Mouse (Mus musculus): ENCODE measurements around the gene Sec24a. TPM values are rescaled to one million over a fixed set of nuclear protein-coding genes. Genes with fewer than 3 reads are reported as not detected.
"Not testable (repeated sequence)": the region's sequence is repeated elsewhere in the genome, so short reads cannot be mapped to it uniquely, and the experiment has no call there.

The Sec24a gene
- polyA plus RNA-seq, 1 experiment from 2014 or later, result 17.0 TPM

- Histone ChIP-seq H3K27me3 (no peaks in the 10 kb centered on the region), H3K4me2 (no peak overlapping the region), H3K4me3 (no peak overlapping the region), H3K36me3 (no peaks in the 10 kb centered on the region), H3K27ac (no peak overlapping the region), H3K4me1 (peaks cover 17% of the 10 kb centered on the region), H3K9me3 (no peaks in the 10 kb centered on the region), H3K9ac (no peak overlapping the region)
- 57% methylated on average over 6 of the region's 6 CpGs for WGBS
- ATAC-seq (ENCODE audit: insufficient number of reproducible peaks, low FRiP score, low TSS enrichment, low read depth), result no peak
These were observed 85.6 kb downstream of the Sec24a start for GRCm38 (mm10) chr11:51677737-51678418.

DNA sequence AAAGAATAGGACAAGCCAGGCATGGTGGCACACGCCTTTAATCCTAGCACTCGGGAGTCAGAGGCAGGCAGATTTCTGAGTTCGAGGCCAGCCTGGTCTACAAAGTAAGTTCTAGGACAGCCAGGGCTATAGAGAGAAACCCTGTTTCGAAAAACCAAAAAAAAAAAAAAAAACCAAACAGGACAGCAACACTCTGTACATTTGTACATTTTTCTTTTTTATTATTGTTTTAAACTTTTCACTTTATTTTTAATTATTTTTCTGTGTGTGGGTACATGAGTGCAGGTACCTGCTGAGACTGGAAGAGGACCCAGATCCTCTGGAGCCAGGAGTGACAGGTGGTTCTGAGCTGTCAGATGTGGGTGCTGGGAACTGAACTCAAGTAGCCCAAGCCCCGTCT, 88.0 kb downstream of the Sec24a start:
- Histone ChIP-seq H3K27ac (no peak overlapping the region), H3K4me2 (no peak overlapping the region), H3K9ac (no peak overlapping the region), H3K9me3 (no peaks in the 10 kb centered on the region), H3K27me3 (no peaks in the 10 kb centered on the region), H3K4me1 (peaks cover 13% of the 10 kb centered on the region; the same call in 1 of the 2 replicates), H3K36me3 (no peaks in the 10 kb centered on the region), H3K4me3 (no peak overlapping the region)
- WGBS, result 76% methylated on average over 5 of the region's 5 CpGs
- ATAC-seq (ENCODE audit: insufficient number of reproducible peaks, low FRiP score, low TSS enrichment, low read depth), result no peak

DNA sequence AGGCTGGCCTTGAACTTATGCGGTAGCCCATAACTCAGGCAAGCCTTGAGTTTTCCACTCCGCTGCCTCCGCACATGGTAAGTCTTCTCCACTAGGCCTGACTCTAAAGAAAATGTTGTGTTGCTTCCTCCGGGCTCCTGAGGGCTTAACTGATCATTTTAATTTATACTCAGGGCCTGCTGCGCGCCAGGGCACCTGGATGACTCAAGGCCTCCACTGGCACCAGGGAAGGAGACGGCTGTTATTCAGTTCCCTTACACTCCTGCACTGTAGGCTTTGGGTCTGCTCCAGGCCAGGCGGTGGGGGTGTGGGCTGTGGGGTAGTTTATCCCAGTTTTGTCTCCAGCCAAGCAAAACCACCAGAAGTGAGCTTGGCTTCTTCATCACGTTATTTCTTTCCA, 90.1 kb downstream of the Sec24a start:
- Histone ChIP-seq H3K4me3 (no peak overlapping the region), H3K27ac (peak overlapping the region; percentile 65), H3K9me3 (no peaks in the 10 kb centered on the region), H3K36me3 (no peaks in the 10 kb centered on the region), H3K4me1 (peaks cover 13% of the 10 kb centered on the region; the same call in 1 of the 2 replicates), H3K27me3 (no peaks in the 10 kb centered on the region), H3K4me2 (no peak overlapping the region), H3K9ac (no peak overlapping the region)
- ATAC-seq (ENCODE audit: insufficient number of reproducible peaks, low FRiP score, low TSS enrichment, low read depth), result peak; percentile 87
- WGBS, result 44% methylated on average over 9 of the region's 9 CpGs

- 63% methylated on average over 2 of the region's 2 CpGs for WGBS
- Histone ChIP-seq H3K27me3 (no peaks in the 10 kb centered on the region), H3K36me3 (no peaks in the 10 kb centered on the region), H3K4me2 (no peak overlapping the region), H3K4me1 (peaks cover 13% of the 10 kb centered on the region; the same call in 1 of the 2 replicates), H3K4me3 (no peak overlapping the region), H3K9me3 (no peaks in the 10 kb centered on the region), H3K27ac (no peak overlapping the region), H3K9ac (no peak overlapping the region)
- ATAC-seq (ENCODE audit: insufficient number of reproducible peaks, low FRiP score, low TSS enrichment, low read depth), result no peak
These were observed 92.1 kb downstream of the Sec24a start for GRCm38 (mm10) chr11:51671376-51671775.

DNA sequence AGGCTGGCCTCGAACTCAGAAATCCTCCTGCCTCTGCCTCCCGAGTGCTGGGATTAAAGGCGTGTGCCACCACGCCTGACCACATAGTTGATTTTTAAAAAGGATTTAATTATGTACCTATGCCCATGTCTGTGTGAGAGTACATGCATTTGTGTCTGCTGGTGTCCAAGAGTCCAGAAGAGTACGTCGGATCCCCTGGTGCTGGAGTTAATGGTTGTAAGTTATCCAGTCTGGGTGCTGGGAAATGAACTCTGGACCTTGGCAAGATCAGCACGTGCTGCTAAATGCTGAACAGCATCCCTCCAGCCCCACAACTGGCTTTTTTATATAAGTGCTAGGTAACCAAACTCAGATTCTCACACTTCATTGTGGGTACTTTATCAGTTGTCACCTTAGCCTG, 92.6 kb downstream of the Sec24a start:
- Histone ChIP-seq H3K9ac (no peak overlapping the region), H3K9me3 (no peaks in the 10 kb centered on the region), H3K36me3 (no peaks in the 10 kb centered on the region), H3K27me3 (no peaks in the 10 kb centered on the region), H3K4me1 (peaks cover 13% of the 10 kb centered on the region; the same call in 1 of the 2 replicates), H3K4me2 (no peak overlapping the region), H3K4me3 (no peak overlapping the region), H3K27ac (no peak overlapping the region)
- no peak for ATAC-seq (ENCODE audit: insufficient number of reproducible peaks, low FRiP score, low TSS enrichment, low read depth)
- WGBS, result 90% methylated on average over 7 of the region's 7 CpGs

DNA sequence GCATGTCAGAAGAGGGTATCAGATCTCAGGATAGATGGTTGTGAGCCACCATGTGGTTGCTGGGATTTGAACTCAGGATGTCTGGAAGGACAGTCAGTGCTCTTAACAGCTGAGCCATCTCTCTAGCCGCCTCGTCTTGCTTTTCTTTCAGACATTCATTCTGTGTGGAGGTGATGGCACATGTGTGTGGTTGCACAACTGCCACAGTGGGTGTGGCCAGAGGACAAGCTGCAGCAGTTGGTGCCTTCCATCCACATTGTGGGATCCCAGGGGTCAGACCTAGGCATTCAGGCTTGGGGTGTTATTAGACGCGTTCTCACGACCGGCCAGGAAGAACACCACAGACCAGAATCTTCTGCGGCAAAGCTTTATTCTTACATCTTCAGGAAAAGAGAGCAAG, 98.7 kb downstream of the Sec24a start:
- not testable (repeated sequence) for H3K27ac ChIP-seq
- WGBS, result 92% methylated on average over 7 of the region's 7 CpGs

GRCm38 (mm10) chr11:51662632-51663031, 100.8 kb downstream of the Sec24a start:
- Histone ChIP-seq H3K4me3 (no peak overlapping the region), H3K4me1 (peaks cover 16% of the 10 kb centered on the region), H3K4me2 (no peak overlapping the region), H3K27ac (no peak overlapping the region), H3K9ac (no peak overlapping the region), H3K27me3 (no peaks in the 10 kb centered on the region), H3K36me3 (no peaks in the 10 kb centered on the region), H3K9me3 (no peaks in the 10 kb centered on the region)
- 80% methylated on average over 7 of the region's 7 CpGs for WGBS
- ATAC-seq (ENCODE audit: insufficient number of reproducible peaks, low FRiP score, low TSS enrichment, low read depth), result no peak

More for the DNA sequence above, 98.7 kb downstream of the Sec24a start:
- H3K4me2 ChIP-seq; H3K36me3 ChIP-seq; H3K9me3 ChIP-seq; H3K4me3 ChIP-seq; ATAC-seq (ENCODE audit: insufficient number of reproducible peaks, low FRiP score, low TSS enrichment, low read depth); H3K9ac ChIP-seq; H3K27me3 ChIP-seq; H3K4me1 ChIP-seq: not testable (repeated sequence)

GRCm38 (mm10) chr11:51661867-51662365, 101.5 kb downstream of the Sec24a start:
- Histone ChIP-seq H3K9ac (no peak overlapping the region), H3K4me3 (no peak overlapping the region), H3K27me3 (no peaks in the 10 kb centered on the region), H3K4me1 (peaks cover 21% of the 10 kb centered on the region), H3K4me2 (no peak overlapping the region), H3K9me3 (no peaks in the 10 kb centered on the region), H3K36me3 (no peaks in the 10 kb centered on the region), H3K27ac (no peak overlapping the region)
- ATAC-seq (ENCODE audit: insufficient number of reproducible peaks, low FRiP score, low TSS enrichment, low read depth), result no peak
- 75% methylated on average over 16 of the region's 16 CpGs for WGBS

DNA sequence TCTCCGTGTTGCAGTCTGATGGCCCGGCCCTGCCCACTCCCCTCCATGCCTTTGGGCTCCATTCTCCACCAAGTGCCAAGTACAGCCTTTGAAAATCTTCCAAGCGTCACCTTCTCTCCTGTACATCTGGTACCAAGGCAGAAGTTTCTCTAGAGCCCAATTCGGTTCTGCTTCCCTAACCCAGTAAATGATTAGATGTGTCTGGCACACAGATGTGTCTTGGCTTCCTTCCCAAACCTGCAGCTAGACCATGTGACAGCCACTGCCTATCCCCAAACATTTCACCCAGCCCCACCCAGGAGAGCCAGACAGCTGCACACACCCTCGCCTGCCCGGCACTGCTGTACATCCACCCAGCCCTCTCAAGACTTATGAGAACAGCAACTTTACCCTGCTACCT, 104.7 kb downstream of the Sec24a start:
- no peaks in the 10 kb centered on the region for H3K27me3 ChIP-seq
- peaks cover 11% of the 10 kb centered on the region; the same call in 1 of the 2 replicates for H3K36me3 ChIP-seq
- no peak overlapping the region for H3K4me3 ChIP-seq
- no peaks in the 10 kb centered on the region for H3K9me3 ChIP-seq
- H3K27ac ChIP-seq, result peak overlapping the region; percentile 74
- H3K9ac ChIP-seq, result no peak overlapping the region
- peaks cover 22% of the 10 kb centered on the region for H3K4me1 ChIP-seq
- H3K4me2 ChIP-seq, result no peak overlapping the region; the same call in 1 of the 2 replicates
- ATAC-seq (ENCODE audit: insufficient number of reproducible peaks, low FRiP score, low TSS enrichment, low read depth), result peak; percentile 79
- 9% methylated on average over 6 of the region's 6 CpGs for WGBS

- H3K9me3 ChIP-seq, result no peaks in the 10 kb centered on the region
- no peak for ATAC-seq (ENCODE audit: insufficient number of reproducible peaks, low FRiP score, low TSS enrichment, low read depth)
- peaks cover 11% of the 10 kb centered on the region; the same call in 1 of the 2 replicates for H3K36me3 ChIP-seq
- no peaks in the 10 kb centered on the region for H3K27me3 ChIP-seq
- no peak overlapping the region for H3K4me3 ChIP-seq
- 20% methylated on average over 7 of the region's 7 CpGs for WGBS
- H3K4me1 ChIP-seq, result peaks cover 22% of the 10 kb centered on the region
- H3K4me2 ChIP-seq, result no peak overlapping the region; the same call in 1 of the 2 replicates
- peak overlapping the region; percentile 67 for H3K27ac ChIP-seq
- H3K9ac ChIP-seq, result no peak overlapping the region
These were observed 105.1 kb downstream of the Sec24a start for GRCm38 (mm10) chr11:51658291-51658690.

DNA sequence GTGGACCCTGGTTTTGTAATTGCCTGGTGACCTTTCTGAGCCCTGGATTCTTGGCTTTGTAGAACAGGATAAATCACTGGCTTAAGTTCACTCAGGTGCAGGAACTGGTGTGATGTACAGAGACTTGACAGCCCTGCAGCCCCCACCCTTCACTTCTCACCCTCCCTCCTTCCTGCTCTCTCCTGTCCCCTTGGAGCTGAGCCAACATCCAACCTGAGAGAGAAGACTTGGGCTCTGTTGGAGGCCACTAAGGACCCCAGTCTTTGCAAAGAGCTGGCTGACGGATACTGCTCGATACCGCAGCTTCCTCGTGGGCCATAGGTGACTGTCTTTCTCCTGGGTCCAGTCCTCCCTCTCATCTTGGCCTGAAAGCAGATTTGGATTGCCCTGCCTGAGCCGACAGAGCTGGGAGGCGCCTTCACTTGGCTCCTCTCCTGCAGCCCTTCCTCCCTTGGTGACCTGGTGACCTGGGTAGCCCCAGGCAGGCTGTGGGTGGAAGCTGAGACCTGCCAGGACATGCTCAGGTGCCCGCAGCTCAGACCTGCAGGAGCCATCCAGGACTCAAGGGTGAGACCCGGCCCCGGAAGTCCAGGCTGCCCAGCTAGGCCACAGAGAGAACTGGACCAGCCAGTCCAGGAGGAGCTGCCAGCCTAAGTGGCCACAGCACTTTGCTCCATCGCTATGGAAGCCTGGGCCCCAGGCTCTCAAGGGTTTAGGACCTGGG, 106.5 kb downstream of the Sec24a start:
- Histone ChIP-seq H3K9ac (no peak overlapping the region), H3K4me1 (peaks cover 22% of the 10 kb centered on the region), H3K36me3 (peaks cover 11% of the 10 kb centered on the region; the same call in 1 of the 2 replicates), H3K27ac (no peak overlapping the region), H3K9me3 (no peaks in the 10 kb centered on the region), H3K4me3 (no peak overlapping the region), H3K4me2 (no peak overlapping the region), H3K27me3 (no peaks in the 10 kb centered on the region)
- ATAC-seq (ENCODE audit: insufficient number of reproducible peaks, low FRiP score, low TSS enrichment, low read depth), result no peak
- 71% methylated on average over 10 of the region's 10 CpGs for WGBS

DNA sequence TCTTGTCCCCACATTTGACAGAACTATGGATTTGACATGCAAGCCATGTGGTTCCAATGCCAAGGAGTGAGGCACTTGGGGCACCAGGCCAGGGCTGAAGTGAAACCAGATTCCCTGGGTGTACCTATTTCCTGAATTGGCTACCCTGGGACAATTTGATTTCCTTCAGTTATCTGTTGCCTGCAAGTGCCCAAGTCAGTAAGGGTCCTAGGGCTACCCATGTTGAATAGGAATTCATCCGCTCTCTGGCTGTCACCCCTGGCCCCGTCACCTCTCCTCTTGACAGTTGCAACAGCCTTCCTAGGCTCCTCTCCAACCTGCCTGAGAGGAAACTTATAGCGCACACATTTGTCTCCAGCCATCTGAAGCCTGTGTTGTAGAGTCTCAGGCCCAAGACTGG, 108.5 kb downstream of the Sec24a start:
- no peak overlapping the region for H3K4me2 ChIP-seq
- ATAC-seq (ENCODE audit: insufficient number of reproducible peaks, low FRiP score, low TSS enrichment, low read depth), result no peak
- no peak overlapping the region for H3K9ac ChIP-seq
- H3K4me3 ChIP-seq, result no peak overlapping the region
- H3K27me3 ChIP-seq, result no peaks in the 10 kb centered on the region
- H3K9me3 ChIP-seq, result no peaks in the 10 kb centered on the region
- H3K36me3 ChIP-seq, result peaks cover 11% of the 10 kb centered on the region; the same call in 1 of the 2 replicates
- WGBS, result 94% methylated on average over 3 of the region's 3 CpGs
- peaks cover 29% of the 10 kb centered on the region for H3K4me1 ChIP-seq
- no peak overlapping the region for H3K27ac ChIP-seq

All from limb, embryonic 15.5 days (tissue).